Mouse (Mus musculus): ENCODE measurements around the gene Dcp1a.
"Not testable (repeated sequence)": the region's sequence is repeated elsewhere in the genome, so short reads cannot be mapped to it uniquely, and the experiment has no call there.

Dcp1a gene

GRCm38 (mm10) chr14:30519323-30519722 lies 40.0 kb downstream of the Dcp1a start:
- in situ Hi-C loops (cut with MboI) = no loop called here

- in situ Hi-C loops (cut with MboI) = no loop called here
Measured at GRCm38 (mm10) chr14:30523356-30523755, 44.0 kb downstream of the Dcp1a start.

GRCm38 (mm10) chr14:30528392-30528791 lies 49.1 kb downstream of the Dcp1a start:
- in situ Hi-C loops (cut with MboI) = no loop called here

GRCm38 (mm10) chr14:30528961-30529360 lies 49.6 kb downstream of the Dcp1a start:
- in situ Hi-C loops (cut with MboI) = no loop called here

GRCm38 (mm10) chr14:30529454-30529853 lies 50.1 kb downstream of the Dcp1a start:
- in situ Hi-C loops (cut with MboI) = no loop called here

DNA sequence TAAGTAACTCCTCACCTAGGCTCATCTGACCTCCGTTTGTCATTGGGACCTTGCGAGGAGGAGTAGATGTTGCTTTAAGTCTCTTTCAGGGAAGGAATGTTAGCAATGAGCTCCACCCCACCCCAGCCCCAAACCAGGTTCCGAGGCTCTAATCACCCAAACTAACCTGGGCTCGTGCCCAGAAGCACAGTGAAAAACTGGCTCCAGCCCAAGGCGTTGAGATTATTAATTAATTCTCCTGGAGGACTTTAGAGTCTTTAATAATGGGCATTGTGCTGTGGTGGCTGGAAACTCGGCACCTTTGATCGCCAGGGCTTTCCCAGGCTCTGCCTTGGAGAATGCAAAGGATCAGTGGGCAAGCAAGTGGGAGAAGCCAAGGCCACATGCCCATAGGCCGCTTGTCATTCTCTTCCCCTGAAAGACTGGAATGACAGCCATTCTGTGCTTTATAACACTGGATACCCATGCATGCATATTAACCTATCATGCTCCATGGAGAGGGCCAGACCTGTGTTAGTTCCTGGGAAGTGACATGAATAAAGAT lies 51.5 kb downstream of the Dcp1a start:
- in situ Hi-C loops (cut with MboI) = no loop called here

GRCm38 (mm10) chr14:30531431-30531830 lies 52.1 kb downstream of the Dcp1a start:
- in situ Hi-C loops (cut with MboI) = no loop called here

DNA sequence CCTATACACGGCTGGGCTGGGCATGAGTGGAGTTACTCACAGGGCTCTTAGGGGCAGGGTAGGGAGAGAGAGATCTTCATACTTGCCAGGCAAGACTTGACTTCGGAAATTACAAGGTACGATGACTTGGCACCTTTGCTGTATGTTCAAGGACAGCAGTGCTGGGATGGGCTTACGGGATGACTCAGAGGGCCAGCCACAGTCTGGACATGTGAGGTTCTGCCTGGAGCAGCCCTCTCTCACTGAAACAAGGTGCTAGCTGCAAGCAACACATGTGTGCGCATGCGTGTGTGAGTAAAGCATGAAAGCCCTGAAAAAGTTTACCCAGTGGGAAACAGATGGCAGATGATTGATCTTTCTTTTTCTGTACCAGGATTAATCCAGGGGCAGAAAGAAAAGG lies 52.6 kb downstream of the Dcp1a start:
- in situ Hi-C loops (cut with MboI) = no loop called here

- in situ Hi-C loops (cut with MboI) = no loop called here
Measured at GRCm38 (mm10) chr14:30533780-30534450, 54.6 kb downstream of the Dcp1a start.

GRCm38 (mm10) chr14:30541541-30541940 lies 62.2 kb downstream of the Dcp1a start:
- in situ Hi-C loops (cut with MboI) = no loop called here

DNA sequence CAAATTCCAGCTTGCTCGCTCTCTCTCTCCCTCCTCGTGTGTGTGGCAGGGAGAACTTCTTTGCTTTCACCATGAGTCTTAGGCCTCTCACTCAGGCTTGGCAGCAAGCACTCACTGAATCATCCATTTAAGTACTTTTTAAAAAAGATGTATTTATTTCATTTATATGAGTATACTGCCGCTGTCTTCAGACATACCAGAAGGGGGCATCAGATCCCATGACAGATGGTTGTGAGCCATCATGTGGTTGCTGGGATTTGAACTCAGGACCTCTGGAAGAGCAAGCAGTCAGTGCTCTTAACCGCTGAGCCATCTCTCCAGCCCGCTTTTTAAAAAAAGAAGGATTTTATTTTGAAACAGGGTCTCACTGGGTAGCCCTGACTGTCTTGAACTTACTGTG lies 64.0 kb downstream of the Dcp1a start:
- in situ Hi-C loops (cut with MboI) = not testable (repeated sequence)

DNA sequence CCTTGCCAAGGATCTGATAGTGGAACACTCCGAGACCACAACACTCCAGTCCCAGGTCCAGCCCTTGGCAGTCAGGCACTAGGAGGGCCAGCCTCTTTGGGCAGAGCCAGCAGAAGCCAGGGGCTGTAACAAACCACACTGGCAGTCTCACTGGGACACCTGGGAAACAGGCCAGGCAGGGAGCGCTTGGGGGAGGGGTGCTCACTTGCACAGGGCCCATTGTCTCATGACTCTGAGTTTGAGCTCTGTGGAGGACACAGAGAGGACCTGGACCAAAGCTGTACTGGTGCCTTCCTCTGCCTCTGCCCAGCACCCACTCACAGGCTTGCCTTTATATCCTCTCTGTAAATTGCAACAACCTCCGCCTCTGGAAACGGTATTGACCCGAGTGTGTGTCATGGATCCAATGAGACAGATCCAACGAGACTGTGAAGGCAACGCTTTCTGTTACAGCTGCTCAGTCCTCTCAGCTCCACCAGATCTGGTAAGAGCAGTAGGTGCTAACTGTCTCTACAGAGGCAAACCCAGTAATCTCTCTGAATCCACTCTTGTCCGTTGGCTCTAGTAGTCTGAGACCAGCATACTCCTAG lies 68.9 kb downstream of the Dcp1a start, which contains the start of gene Tkt:
TSS of gene Tkt (plus strand) at position 229 of the 590 bp plus-strand sequence.
- in situ Hi-C loops (cut with MboI) = no loop called here

GRCm38 (mm10) chr14:30548965-30549776 lies 69.8 kb downstream of the Dcp1a start:
- in situ Hi-C loops (cut with MboI) = no loop called here

GRCm38 (mm10) chr14:30549777-30550149 lies 70.4 kb downstream of the Dcp1a start:
- in situ Hi-C loops (cut with MboI) = no loop called here

- in situ Hi-C loops (cut with MboI) = no loop called here
Measured at GRCm38 (mm10) chr14:30550232-30551070, 71.1 kb downstream of the Dcp1a start.

DNA sequence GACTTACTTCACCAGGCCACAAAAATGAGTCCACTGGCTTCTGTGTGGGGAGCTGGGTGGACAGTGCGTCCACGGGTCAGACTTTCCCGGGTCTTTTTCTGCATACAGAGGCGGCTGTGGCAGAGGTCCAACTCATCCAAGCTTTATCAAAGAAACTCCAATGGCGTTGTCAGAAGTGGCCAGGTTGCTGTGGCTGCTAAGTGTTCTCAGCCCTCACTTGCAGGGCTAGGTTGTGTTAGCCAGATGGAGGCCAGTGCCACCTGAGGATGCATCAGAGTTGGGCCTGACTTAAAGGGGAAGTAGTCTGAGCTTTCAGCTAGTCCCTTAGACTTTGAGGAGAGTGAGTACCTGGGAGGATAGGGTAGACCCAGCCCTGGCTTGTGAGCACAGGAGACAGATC lies 72.2 kb downstream of the Dcp1a start:
- in situ Hi-C loops (cut with MboI) = no loop called here

DNA sequence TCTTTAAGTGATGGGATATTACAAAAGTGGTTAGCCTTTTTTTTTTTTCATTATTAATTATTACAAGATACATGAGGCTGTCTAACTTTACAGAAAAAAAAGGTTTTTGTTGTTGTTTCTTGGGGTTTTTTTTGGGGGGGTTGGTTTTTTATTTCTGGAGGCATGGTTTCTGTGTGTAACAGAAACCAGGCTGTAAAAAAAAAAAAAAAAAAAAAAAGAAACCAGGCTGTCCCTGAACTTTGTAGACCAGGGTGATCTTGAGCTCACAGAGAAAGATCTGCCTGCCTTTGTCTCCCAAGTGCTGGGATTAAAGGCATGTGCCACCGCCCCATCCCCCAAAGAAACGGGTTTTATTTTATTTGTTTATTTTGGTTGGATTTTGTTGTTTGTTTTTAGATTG lies 72.6 kb downstream of the Dcp1a start:
- in situ Hi-C loops (cut with MboI) = no loop called here

DNA sequence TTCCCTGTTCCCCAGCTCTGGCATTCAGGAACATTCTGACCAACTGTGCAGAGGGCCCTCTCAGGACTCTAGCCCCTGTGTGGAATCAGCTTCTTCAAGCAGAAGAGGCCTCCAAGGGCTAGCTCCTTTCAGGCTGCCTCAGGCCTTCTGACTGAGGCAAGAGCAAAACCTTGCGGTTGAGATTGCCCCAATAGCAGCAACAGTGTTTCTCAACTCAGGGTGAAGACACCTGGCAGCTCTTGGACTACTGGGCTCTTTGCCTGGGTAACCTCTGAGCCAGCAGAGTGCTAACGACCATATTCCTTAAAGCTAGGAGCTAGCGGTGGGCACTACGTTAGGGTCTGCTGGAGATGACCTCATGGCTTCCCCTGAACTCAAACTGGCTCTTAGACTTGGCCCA lies 73.8 kb downstream of the Dcp1a start:
- in situ Hi-C loops (cut with MboI) = no loop called here

DNA sequence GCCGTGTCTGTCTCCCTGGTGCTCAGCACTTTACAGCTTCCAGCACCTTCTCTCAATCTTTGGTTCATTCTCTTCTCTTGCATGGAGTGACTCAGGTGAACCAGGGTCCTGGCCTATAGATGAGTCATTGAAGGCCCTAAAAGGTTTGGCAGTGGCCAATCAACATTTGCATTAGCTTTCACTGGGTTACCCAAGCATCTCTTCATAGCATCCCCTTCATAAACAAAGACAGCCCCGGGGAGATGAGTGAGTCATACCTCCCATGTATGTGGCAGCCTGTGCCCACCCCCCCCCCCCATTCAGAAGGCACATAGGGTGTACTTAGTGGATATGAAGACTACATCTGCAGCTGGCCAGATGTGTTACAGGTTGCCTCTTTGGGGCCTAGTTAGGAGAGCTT lies 77.3 kb downstream of the Dcp1a start:
- in situ Hi-C loops (cut with MboI) = no loop called here

GRCm38 (mm10) chr14:30557730-30558129 lies 78.4 kb downstream of the Dcp1a start:
- in situ Hi-C loops (cut with MboI) = no loop called here

GRCm38 (mm10) chr14:30559321-30559850 lies 80.1 kb downstream of the Dcp1a start:
- in situ Hi-C loops (cut with MboI) = no loop called here
